Mouse (Mus musculus) macrophage (primary cell): Measurements from ENCODE around the gene Kif21b. TPM values are rescaled to one million over a fixed set of nuclear protein-coding genes. Genes with fewer than 3 reads are reported as not detected.

Source experiments
- H3K27ac ChIP-seq: fragments of 350-480 bp; formaldehyde crosslinking; 2 replicates; pipeline ENCODE4 v1.9.0; 2021
- H3K36me3 ChIP-seq: fragments of 350-480 bp; formaldehyde crosslinking; 2 replicates; pipeline ENCODE4 v1.9.0; 2021; ENCODE audit errors: inconsistent target
- H3K4me3 ChIP-seq: fragments of 350-480 bp; formaldehyde crosslinking; 2 replicates; pipeline ENCODE4 v1.9.0; 2021; ENCODE audit errors: inconsistent target
- H3K79me2 ChIP-seq: fragments of 350-480 bp; formaldehyde crosslinking; 2 replicates; pipeline ENCODE4 v1.9.0; 2021; ENCODE audit errors: inconsistent target
- WGBS: methylation state at CpG from one replicate; pipeline ENCODE4 v1.1.7; 2026; ENCODE audit warnings: inconsistent platforms; ENCODE audit not compliant: missing documents; 5-methylcytosine and 5-hydroxymethylcytosine counted together
- polyA plus RNA-seq: library from polyadenylated mRNA; stranded (reverse); fragments of 250-400 nt; gene quantifications from 3 replicates; pipeline ENCODE4 v1.2.4, GENCODE M21; 2018; ENCODE audit warnings: inconsistent platforms

Gene Kif21b
- polyA plus RNA-seq, 1 experiment from 2014 or later = 7.3 TPM

GRCm38 (mm10) chr1:136159830-136160229 lies 28.6 kb downstream of the Kif21b start:
- no peaks in the 10 kb centered on the region for H3K79me2 ChIP-seq
- WGBS = 91% methylated on average over 10 of the region's 12 CpGs
- H3K4me3 ChIP-seq = no peak overlapping the region
- H3K36me3 ChIP-seq = peaks cover 83% of the 10 kb centered on the region
- no peak overlapping the region for H3K27ac ChIP-seq

GRCm38 (mm10) chr1:136160297-136160696 lies 29.1 kb downstream of the Kif21b start:
- Histone ChIP-seq H3K79me2 (no peaks in the 10 kb centered on the region), H3K36me3 (peaks cover 82% of the 10 kb centered on the region), H3K4me3 (no peak overlapping the region), H3K27ac (no peak overlapping the region)
- WGBS = 93% methylated on average over 12 of the region's 12 CpGs

GRCm38 (mm10) chr1:136160930-136161329 lies 29.7 kb downstream of the Kif21b start:
- peaks cover 76% of the 10 kb centered on the region for H3K36me3 ChIP-seq
- whole genome bisulfite sequencing = 94% methylated on average over 6 of the region's 6 CpGs
- H3K27ac ChIP-seq = no peak overlapping the region
- H3K79me2 ChIP-seq = no peaks in the 10 kb centered on the region
- no peak overlapping the region for H3K4me3 ChIP-seq

DNA sequence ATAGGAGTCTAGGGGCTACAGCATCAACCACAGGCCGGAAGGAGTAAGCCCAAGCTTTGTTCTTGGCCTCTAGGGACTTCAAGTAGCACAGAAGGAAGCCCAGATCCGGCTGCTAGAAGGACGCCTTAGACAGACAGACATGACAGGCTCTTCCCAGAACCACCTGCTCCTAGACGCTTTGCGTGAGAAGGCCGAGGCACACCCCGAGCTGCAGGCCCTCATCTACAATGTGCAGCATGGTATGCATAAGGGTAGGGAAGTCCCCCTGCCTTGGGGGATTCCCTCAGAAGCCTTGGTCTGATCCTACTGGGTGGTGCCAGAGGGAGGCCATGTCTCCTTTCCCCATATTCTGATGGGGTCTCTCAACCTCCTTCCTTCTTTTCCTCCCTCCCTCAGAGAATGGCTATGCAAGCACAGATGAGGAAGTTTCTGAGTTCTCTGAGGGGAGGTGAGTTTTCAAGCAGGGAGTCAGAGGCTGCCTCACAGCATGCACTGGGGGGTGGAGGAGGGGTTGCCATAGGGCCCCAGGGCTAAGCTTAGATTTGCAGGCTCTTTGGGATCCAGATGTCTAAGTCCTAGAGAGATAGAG lies 30.2 kb downstream of the Kif21b start:
- 90% methylated on average over 7 of the region's 7 CpGs for WGBS
- H3K27ac ChIP-seq = no peak overlapping the region
- peaks cover 71% of the 10 kb centered on the region for H3K36me3 ChIP-seq

GRCm38 (mm10) chr1:136165436-136165835 lies 34.2 kb downstream of the Kif21b start:
- H3K27ac ChIP-seq = no peak overlapping the region
- H3K36me3 ChIP-seq = peaks cover 52% of the 10 kb centered on the region; the same call in 1 of the 2 replicates
- no peaks in the 10 kb centered on the region for H3K79me2 ChIP-seq
- H3K4me3 ChIP-seq = no peak overlapping the region
- 85% methylated on average over 2 of the region's 2 CpGs for WGBS

More for the DNA sequence above, 30.2 kb downstream of the Kif21b start:
- Histone ChIP-seq H3K79me2 (no peaks in the 10 kb centered on the region), H3K4me3 (no peak overlapping the region)

- peaks cover 53% of the 10 kb centered on the region for H3K36me3 ChIP-seq
- WGBS = 95% methylated on average over 8 of the region's 8 CpGs
- no peak overlapping the region for H3K27ac ChIP-seq
- H3K79me2 ChIP-seq = no peaks in the 10 kb centered on the region
- H3K4me3 ChIP-seq = no peak overlapping the region
Measured at GRCm38 (mm10) chr1:136167657-136168056, 36.5 kb downstream of the Kif21b start.

DNA sequence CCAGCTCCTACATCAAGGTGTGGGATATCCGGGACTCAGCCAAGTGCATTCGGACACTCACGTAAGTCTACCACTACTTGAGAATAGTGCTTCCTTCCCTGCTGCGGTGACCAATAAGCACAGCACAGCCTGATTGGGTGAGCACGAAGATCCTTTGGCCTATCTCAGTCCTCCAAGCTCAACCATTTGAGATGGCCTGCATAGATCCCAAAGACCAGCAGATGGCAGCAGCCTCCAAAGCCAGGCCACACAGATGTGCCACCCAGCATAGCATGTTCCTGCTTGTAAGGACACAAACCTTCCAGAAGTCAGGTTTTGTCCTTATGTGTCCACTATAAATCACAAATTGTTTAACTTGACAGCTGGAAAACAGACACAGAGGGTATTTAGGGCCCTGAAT lies 38.9 kb downstream of the Kif21b start:
- Histone ChIP-seq H3K79me2 (no peaks in the 10 kb centered on the region), H3K36me3 (peaks cover 53% of the 10 kb centered on the region), H3K27ac (no peak overlapping the region), H3K4me3 (no peak overlapping the region)
- 19% methylated on average over 5 of the region's 5 CpGs for WGBS

DNA sequence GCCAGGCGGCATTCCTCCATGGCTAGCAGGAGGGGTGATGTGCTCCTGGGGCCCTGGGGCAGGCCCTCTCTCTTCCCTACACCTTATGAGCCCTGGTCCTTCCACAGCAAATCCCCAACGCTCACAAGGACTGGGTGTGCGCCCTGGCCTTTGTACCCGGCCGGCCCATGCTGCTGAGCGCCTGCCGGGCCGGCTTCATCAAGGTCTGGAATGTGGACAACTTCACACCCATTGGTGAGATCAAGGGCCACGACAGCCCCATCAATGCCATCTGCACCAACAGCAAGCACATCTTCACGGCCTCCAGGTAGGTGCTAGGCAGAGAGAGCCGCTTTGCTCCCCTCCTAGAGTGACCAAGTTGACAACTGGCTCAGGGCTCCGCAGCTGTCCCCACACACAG lies 41.5 kb downstream of the Kif21b start:
- peaks cover 56% of the 10 kb centered on the region for H3K36me3 ChIP-seq
- H3K4me3 ChIP-seq = no peak overlapping the region
- 92% methylated on average over 12 of the region's 12 CpGs for WGBS

DNA sequence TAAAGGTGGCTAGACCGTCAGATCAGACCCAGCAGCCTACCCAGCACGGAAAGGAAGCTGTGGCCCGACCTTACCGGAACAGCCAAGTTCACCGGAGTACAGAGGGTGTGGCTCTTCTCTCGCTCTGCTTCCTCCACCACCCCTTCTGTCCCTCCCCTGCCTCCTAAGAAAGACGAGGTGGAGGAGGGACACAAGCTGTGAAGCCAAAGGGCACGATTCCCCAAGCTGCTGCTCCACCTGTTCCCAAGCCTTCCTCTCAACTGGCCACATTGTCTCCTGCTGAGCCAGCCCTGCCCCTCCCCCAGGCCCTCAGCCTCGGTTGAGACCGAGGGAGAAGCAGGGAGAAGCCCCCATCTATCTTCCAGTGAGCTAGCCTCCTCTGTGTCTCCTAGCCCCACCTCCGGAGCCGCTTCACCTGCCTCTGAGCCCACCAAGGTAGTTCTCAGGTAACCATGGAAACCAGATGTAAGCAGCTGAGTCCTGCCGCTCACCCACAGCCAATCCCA lies 43.0 kb downstream of the Kif21b start:
- H3K27ac ChIP-seq = no peak overlapping the region
- 58% methylated on average over 13 of the region's 13 CpGs for WGBS
- peaks cover 45% of the 10 kb centered on the region for H3K36me3 ChIP-seq
- no peak overlapping the region for H3K4me3 ChIP-seq
- H3K79me2 ChIP-seq = no peaks in the 10 kb centered on the region

More for the DNA sequence above, 41.5 kb downstream of the Kif21b start:
- H3K27ac ChIP-seq = no peak overlapping the region
- no peaks in the 10 kb centered on the region for H3K79me2 ChIP-seq

- Histone ChIP-seq H3K36me3 (peaks cover 45% of the 10 kb centered on the region), H3K79me2 (no peaks in the 10 kb centered on the region), H3K27ac (no peak overlapping the region), H3K4me3 (no peak overlapping the region)
- WGBS = 52% methylated on average over 5 of the region's 6 CpGs
Measured at GRCm38 (mm10) chr1:136175183-136175582, 44.0 kb downstream of the Kif21b start.

DNA sequence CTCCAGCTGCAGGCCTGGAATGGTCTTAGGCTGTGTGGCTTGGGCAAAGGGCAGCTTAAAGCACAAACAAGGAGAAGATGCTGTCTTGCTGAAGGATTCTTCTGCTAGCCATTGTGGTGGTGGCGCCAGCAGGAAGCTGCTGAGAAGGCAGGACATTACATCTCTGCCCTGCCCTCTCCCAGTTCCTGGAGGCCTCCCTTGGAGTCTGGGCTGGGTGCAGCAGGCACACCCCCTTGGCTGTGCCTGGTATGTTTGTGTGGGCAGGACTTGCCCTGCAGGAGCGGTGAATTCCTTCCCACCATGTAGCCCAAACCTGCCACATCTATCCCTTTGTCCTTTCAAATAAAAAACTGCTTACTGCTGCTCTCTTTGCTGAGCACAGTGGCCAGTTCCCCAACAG lies 45.9 kb downstream of the Kif21b start:
- Histone ChIP-seq H3K27ac (no peak overlapping the region), H3K4me3 (no peak overlapping the region), H3K79me2 (no peaks in the 10 kb centered on the region), H3K36me3 (peaks cover 33% of the 10 kb centered on the region)
- whole genome bisulfite sequencing = 100% methylated on average over 2 of the region's 2 CpGs

DNA sequence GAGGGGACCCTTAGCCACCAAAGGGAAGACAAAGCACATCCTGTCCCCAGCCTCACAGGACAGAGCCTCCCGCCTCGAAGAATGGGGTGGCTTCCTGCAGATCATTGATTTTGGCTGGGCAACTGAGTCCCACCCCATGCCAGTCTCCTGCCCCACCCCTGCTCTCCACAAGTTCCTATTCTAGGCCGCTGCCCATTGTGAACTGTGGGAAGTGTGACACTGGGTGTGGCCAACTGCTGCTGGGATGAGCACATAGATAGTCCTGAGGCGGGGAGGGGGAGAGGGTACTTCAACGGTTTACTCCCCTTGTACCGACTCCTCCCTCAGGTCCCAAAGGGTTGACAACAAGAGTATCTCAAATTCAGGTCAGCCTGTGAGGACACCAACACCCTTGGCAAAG lies 47.6 kb downstream of the Kif21b start:
- 47% methylated on average over 6 of the region's 6 CpGs for WGBS
- Histone ChIP-seq H3K36me3 (peaks cover 19% of the 10 kb centered on the region; the same call in 1 of the 2 replicates), H3K79me2 (no peaks in the 10 kb centered on the region), H3K27ac (no peak overlapping the region), H3K4me3 (no peak overlapping the region)

DNA sequence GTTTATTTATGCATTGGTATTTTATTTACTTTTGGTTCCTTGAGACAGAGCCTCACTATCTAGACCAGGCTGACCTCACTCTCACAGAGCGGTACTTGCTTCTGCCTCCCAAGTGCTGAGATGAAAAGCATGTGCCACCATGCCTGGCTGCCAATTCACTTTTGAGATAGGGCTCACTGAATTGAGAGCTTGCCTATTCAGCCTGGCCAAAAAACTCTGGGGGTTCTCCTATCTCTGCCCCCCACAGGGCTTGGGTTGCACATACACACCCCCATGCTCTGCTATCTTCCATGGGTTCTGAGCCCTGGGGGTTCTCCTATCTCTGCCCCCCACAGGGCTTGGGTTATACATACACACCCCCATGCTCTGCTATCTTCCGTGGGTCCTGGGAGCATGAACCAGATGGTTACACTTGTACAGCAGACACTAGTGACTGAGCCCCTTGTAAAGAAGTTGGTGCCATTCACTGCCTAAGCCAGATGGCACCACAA lies 48.4 kb downstream of the Kif21b start:
- Histone ChIP-seq H3K4me3 (no peak overlapping the region), H3K27ac (no peak overlapping the region), H3K36me3 (peaks cover 11% of the 10 kb centered on the region; the same call in 1 of the 2 replicates), H3K79me2 (no peaks in the 10 kb centered on the region)
- WGBS = 97% methylated on average over 2 of the region's 2 CpGs

DNA sequence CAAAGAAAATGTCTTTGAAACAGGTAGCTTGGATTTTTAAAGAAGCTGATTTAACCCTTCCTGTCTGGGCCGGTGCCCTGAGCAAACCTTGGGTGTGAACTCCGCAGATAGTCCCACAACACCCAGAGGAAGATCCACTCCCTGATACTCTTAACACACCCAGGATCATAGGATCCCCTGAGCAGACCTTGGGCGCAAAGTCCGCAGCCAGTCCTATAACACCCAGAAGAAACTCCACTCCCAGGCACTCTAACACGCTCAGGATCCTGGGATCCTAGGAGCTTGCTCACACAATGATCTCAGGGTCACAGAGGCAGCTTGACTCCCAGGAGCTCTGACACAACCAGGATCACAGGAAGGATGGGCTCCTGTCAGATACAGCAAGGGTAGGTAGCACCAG lies 58.8 kb downstream of the Kif21b start:
- no peaks in the 10 kb centered on the region for H3K79me2 ChIP-seq

GRCm38 (mm10) chr1:136212803-136213202 lies 81.6 kb downstream of the Kif21b start, which contains the start of gene Mroh3:
Mroh3 (minus strand) TSS chr1:136212828.
- Histone ChIP-seq H3K4me3 (no peak within 1 kb of the TSS), H3K27ac (no peak within 1 kb of the TSS), H3K79me2 (no peaks in the 10 kb centered on the region), H3K36me3 (no peaks in the 10 kb centered on the region)
- 66% methylated on average over 3 of the region's 3 CpGs for WGBS

More for the DNA sequence above, 58.8 kb downstream of the Kif21b start:
- WGBS = 99% methylated on average over 5 of the region's 5 CpGs
- Histone ChIP-seq H3K36me3 (no peaks in the 10 kb centered on the region), H3K4me3 (no peak overlapping the region), H3K27ac (no peak overlapping the region)
